Mouse (Mus musculus) MEL (cell line): ENCODE measurements around the gene Sh2d1b2. TPM values are rescaled to one million over a fixed set of nuclear protein-coding genes. Genes with fewer than 3 reads are reported as not detected.

Experiments
- DNase-seq: peaks from one replicate; pipeline ENCODE4 v3.0.0; 2011; ENCODE audit warnings: low read depth, low spot score
- H3K27ac ChIP-seq: 2 replicates; pipeline ENCODE4 v1.5.1; 2012; ENCODE audit warnings: low read depth, mild to moderate bottlenecking, control low read depth, low read length, moderate library complexity; ENCODE audit not compliant: control insufficient read depth
- H3K27me3 ChIP-seq, 2 experiments: fragments of 150-350 bp in 1 of 2; sonication (generic) in 1 of 2; 2 replicates each; pipeline ENCODE4 v1.6.1; 2012; ENCODE audit warnings: low read length in 2 of 2, mild to moderate bottlenecking in 2 of 2, improper control_type of control experiment in 1 of 2, moderate library complexity in 1 of 2; ENCODE audit not compliant: insufficient read depth in 2 of 2, control insufficient read depth in 1 of 2
- H3K36me3 ChIP-seq, 2 experiments: 2 replicates each; pipeline ENCODE4 v1.6.1; 2012 to 2014; ENCODE audit warnings: low read length in 2 of 2, improper control_type of control experiment in 1 of 2, inconsistent platforms in 1 of 2, mild to moderate bottlenecking in 1 of 2; ENCODE audit not compliant: insufficient read depth in 2 of 2, control insufficient read depth in 1 of 2
- H3K4me1 ChIP-seq, 2 experiments: fragments of 150-350 bp in 1 of 2; sonication (generic) in 1 of 2; 2 replicates each; pipeline ENCODE4 v1.6.1; 2012; ENCODE audit warnings: low read length in 2 of 2, improper control_type of control experiment in 1 of 2, mild to moderate bottlenecking in 1 of 2; ENCODE audit not compliant: insufficient read depth in 2 of 2, control insufficient read depth in 1 of 2
- H3K4me3 ChIP-seq, 2 experiments: fragments of 150-350 bp in 1 of 2; sonication (generic) in 1 of 2; 2 replicates each; pipeline ENCODE4 v1.5.1; 2012; ENCODE audit warnings: low read depth in 2 of 2, low read length in 2 of 2, mild to moderate bottlenecking in 2 of 2, moderate library complexity in 2 of 2, control low read depth in 1 of 2, improper control_type of control experiment in 1 of 2; ENCODE audit not compliant: control insufficient read depth in 1 of 2, insufficient read depth in 1 of 2
- H3K79me2 ChIP-seq: 2 replicates; pipeline ENCODE4 v1.6.1; 2012; ENCODE audit warnings: mild to moderate bottlenecking, low read length, moderate library complexity; ENCODE audit not compliant: control insufficient read depth, poor library complexity, insufficient read depth
- H3K9ac ChIP-seq: 2 replicates; pipeline ENCODE4 v1.6.1; 2012; ENCODE audit warnings: low read depth, mild to moderate bottlenecking, control low read depth, low read length, moderate library complexity; ENCODE audit not compliant: control insufficient read depth, poor library complexity, severe bottlenecking
- H3K9me3 ChIP-seq: fragments of 150-350 bp; sonication (generic); replicated peaks from 2 replicates; pipeline ENCODE4 v1.6.1; 2012; ENCODE audit warnings: mild to moderate bottlenecking, low read length, improper control_type of control experiment, moderate library complexity; ENCODE audit not compliant: insufficient read depth
- CTCF ChIP-seq, 3 experiments: IDR thresholded peaks in 2 of 3; conservative IDR thresholded peaks in 1 of 3; 2 replicates each; pipeline ENCODE4 v1.5.1; 2011 to 2012; ENCODE audit warnings: low read length in 3 of 3, low read depth in 2 of 3, mild to moderate bottlenecking in 2 of 3, improper control_type of control experiment in 1 of 3, inconsistent platforms in 1 of 3, mixed read lengths in 1 of 3, moderate library complexity in 1 of 3; ENCODE audit not compliant: control insufficient read depth in 1 of 3, insufficient read depth in 1 of 3, poor library complexity in 1 of 3, severe bottlenecking in 1 of 3
- E2F4 ChIP-seq: IDR thresholded peaks from 2 replicates; pipeline ENCODE4 v1.6.1; 2011; ENCODE audit warnings: low read depth, low read length, improper control_type of control experiment, borderline replicate concordance
- EP300 ChIP-seq, 2 experiments: IDR thresholded peaks; 2 replicates each; pipeline ENCODE4 v1.6.1; 2011; ENCODE audit warnings: improper control_type of control experiment in 2 of 2, low read length in 2 of 2, low read depth in 1 of 2, mild to moderate bottlenecking in 1 of 2
- ETS1 ChIP-seq: IDR thresholded peaks from 2 replicates; pipeline ENCODE4 v1.6.1; 2012; ENCODE audit warnings: low read depth, mild to moderate bottlenecking, inconsistent platforms, low read length, improper control_type of control experiment, moderate library complexity
- GABPA ChIP-seq: IDR thresholded peaks from 2 replicates; pipeline ENCODE4 v1.6.1; 2012; ENCODE audit warnings: low read depth, mild to moderate bottlenecking, inconsistent platforms, low read length, improper control_type of control experiment, moderate library complexity
- GATA1 ChIP-seq: IDR thresholded peaks from 2 replicates; pipeline ENCODE4 v1.6.1; 2011; ENCODE audit warnings: low read depth, low read length, improper control_type of control experiment
- HCFC1 ChIP-seq: IDR thresholded peaks from 2 replicates; pipeline ENCODE4 v1.6.1; 2012; ENCODE audit warnings: low read depth, mild to moderate bottlenecking, inconsistent platforms, low read length, improper control_type of control experiment, moderate library complexity
- JUND ChIP-seq: IDR thresholded peaks from 2 replicates; pipeline ENCODE4 v1.6.1; 2011; ENCODE audit warnings: low read depth, mild to moderate bottlenecking, improper control_type of control experiment, low read length
- MAX ChIP-seq: IDR thresholded peaks from 2 replicates; pipeline ENCODE4 v1.6.1; 2011; ENCODE audit warnings: low read length, improper control_type of control experiment
- MYB ChIP-seq: IDR thresholded peaks from 2 replicates; pipeline ENCODE4 v1.6.1; 2011; ENCODE audit warnings: mild to moderate bottlenecking, low read depth, low read length, improper control_type of control experiment
- MYC ChIP-seq: IDR thresholded peaks from 2 replicates; pipeline ENCODE4 v1.6.1; 2011; ENCODE audit warnings: low read depth, mild to moderate bottlenecking, low read length, improper control_type of control experiment, moderate library complexity
- NELFE ChIP-seq: IDR thresholded peaks from 2 replicates; pipeline ENCODE4 v1.6.1; 2011; ENCODE audit warnings: low read depth, low read length, improper control_type of control experiment
- NRF1 ChIP-seq: IDR thresholded peaks from 2 replicates; pipeline ENCODE4 v1.6.1; 2014; ENCODE audit warnings: low read depth, mild to moderate bottlenecking, inconsistent platforms, low read length, improper control_type of control experiment, moderate library complexity; ENCODE audit not compliant: poor library complexity, insufficient read depth, severe bottlenecking
- POLR2AphosphoS2 ChIP-seq: IDR thresholded peaks from 2 replicates; pipeline ENCODE4 v1.6.1; 2011; ENCODE audit warnings: low read length, improper control_type of control experiment
- RAD21 ChIP-seq: IDR thresholded peaks from 2 replicates; pipeline ENCODE4 v1.6.1; 2011; ENCODE audit warnings: mild to moderate bottlenecking, low read depth, low read length, improper control_type of control experiment
- SIN3A ChIP-seq: IDR thresholded peaks from 2 replicates; pipeline ENCODE4 v1.6.1; 2012; ENCODE audit warnings: low read length, improper control_type of control experiment, inconsistent platforms
- SMC3 ChIP-seq: IDR thresholded peaks from 2 replicates; pipeline ENCODE4 v1.6.1; 2011; ENCODE audit warnings: low read depth, low read length, improper control_type of control experiment
- TBP ChIP-seq: IDR thresholded peaks from 2 replicates; pipeline ENCODE4 v1.8.0; 2011; ENCODE audit warnings: low read depth, low read length, improper control_type of control experiment
- UBTF ChIP-seq: IDR thresholded peaks from 2 replicates; pipeline ENCODE4 v1.6.1; 2012; ENCODE audit warnings: low read depth, mild to moderate bottlenecking, inconsistent platforms, low read length, improper control_type of control experiment, moderate library complexity, borderline replicate concordance; ENCODE audit not compliant: insufficient read depth
- USF1 ChIP-seq: IDR thresholded peaks from 2 replicates; pipeline ENCODE4 v1.6.1; 2014; ENCODE audit warnings: low read depth, mild to moderate bottlenecking, inconsistent platforms, low read length, improper control_type of control experiment, moderate library complexity
- USF2 ChIP-seq, 2 experiments: IDR thresholded peaks; 2 replicates each; pipeline ENCODE4 v1.6.1; 2011 to 2012; ENCODE audit warnings: improper control_type of control experiment in 2 of 2, low read length in 2 of 2, borderline replicate concordance in 1 of 2, inconsistent platforms in 1 of 2, low read depth in 1 of 2, mild to moderate bottlenecking in 1 of 2; ENCODE audit not compliant: insufficient read depth in 1 of 2
- ZC3H11A ChIP-seq: IDR thresholded peaks from 2 replicates; pipeline ENCODE4 v1.6.1; 2012; ENCODE audit warnings: low read depth, mild to moderate bottlenecking, inconsistent platforms, low read length, improper control_type of control experiment
- ZMIZ1 ChIP-seq: IDR thresholded peaks from 2 replicates; pipeline ENCODE4 v1.6.1; 2012; ENCODE audit warnings: low read depth, mild to moderate bottlenecking, inconsistent platforms, low read length, improper control_type of control experiment, moderate library complexity
- polyA plus RNA-seq, 2 experiments: library from polyadenylated mRNA; stranded (reverse) in 1 of 2; unstranded in 1 of 2; fragments of >175 nt in 1 of 2; fragments of >200 nt in 1 of 2; gene quantifications; 2 replicates each; pipeline versions ENCODE4 v1.2.1 to v1.2.4; 2012; ENCODE audit warnings: low replicate concordance in 2 of 2, low read depth in 1 of 2; ENCODE audit not compliant: insufficient read length in 2 of 2, insufficient read depth in 1 of 2, missing spikeins in 1 of 2
- total RNA-seq: library from RNA; depleted of rRNA; stranded (reverse); fragments of 300-350 nt; gene quantifications from 2 replicates; pipeline ENCODE4 v1.2.3, GENCODE M21; 2012

Gene Sh2d1b2
- total and polyA plus RNA-seq, 3 experiments, result not detected

- H3K27ac ChIP-seq, result no peak overlapping the region
- peaks cover 3 to 5% of the 10 kb centered on the region in 2 experiments for H3K4me1 ChIP-seq
- H3K36me3 ChIP-seq, result peaks cover 0 to 10% of the 10 kb centered on the region in 2 experiments; a peak in 2 of 4 replicates
- peaks cover 1 to 3% of the 10 kb centered on the region in 2 experiments; a peak in 2 of 4 replicates for H3K27me3 ChIP-seq
- peaks cover 13% of the 10 kb centered on the region for H3K79me2 ChIP-seq
- H3K4me3 ChIP-seq, result no peak overlapping the region
- no peak overlapping the region for H3K9ac ChIP-seq
- H3K9me3 ChIP-seq, result no peaks in the 10 kb centered on the region
- peak; percentile 75 for DNase-seq
- TF ChIP-seq ZC3H11A (peak; percentile 60), RAD21 (peak; percentile 75), MYC (no peak), SMC3 (peak; percentile 82), CTCF (IDR thresholded peaks at IDR 0.05 in 2 of 3, conservative IDR thresholded peaks at IDR 0.05 in 1 of 3; ENCODE audit: control insufficient read depth in 1 of 3, insufficient read depth in 1 of 3, low read depth in 2 of 3, low read length in 3 of 3, poor library complexity in 1 of 3, severe bottlenecking in 1 of 3) (peak; percentile 33 to 81 (median 50); a peak in 5 of 6 replicates)
These were observed 14.3 kb upstream of the Sh2d1b2 start for GRCm38 (mm10) chr1:170218091-170218884.

- no peak overlapping the region for H3K27ac ChIP-seq
- no peak overlapping the region for H3K9ac ChIP-seq
- H3K4me3 ChIP-seq, result no peak overlapping the region
- peaks cover 4% of the 10 kb centered on the region in 2 experiments; a peak in 3 of 4 replicates for H3K27me3 ChIP-seq
- H3K9me3 ChIP-seq, result no peaks in the 10 kb centered on the region
- H3K79me2 ChIP-seq, result no peaks in the 10 kb centered on the region
- DNase-seq, result no peak
- H3K4me1 ChIP-seq, result peaks cover 0 to 2% of the 10 kb centered on the region in 2 experiments; a peak in 1 of 4 replicates
- H3K36me3 ChIP-seq, result peaks cover 0 to 6% of the 10 kb centered on the region in 2 experiments; a peak in 2 of 4 replicates
- TF ChIP-seq GATA1 (no peak), MYC (no peak), GABPA (no peak), USF1 (no peak), NELFE (no peak), ZMIZ1 (no peak)
These were observed 12.2 kb upstream of the Sh2d1b2 start for GRCm38 (mm10) chr1:170220351-170220750.

DNA sequence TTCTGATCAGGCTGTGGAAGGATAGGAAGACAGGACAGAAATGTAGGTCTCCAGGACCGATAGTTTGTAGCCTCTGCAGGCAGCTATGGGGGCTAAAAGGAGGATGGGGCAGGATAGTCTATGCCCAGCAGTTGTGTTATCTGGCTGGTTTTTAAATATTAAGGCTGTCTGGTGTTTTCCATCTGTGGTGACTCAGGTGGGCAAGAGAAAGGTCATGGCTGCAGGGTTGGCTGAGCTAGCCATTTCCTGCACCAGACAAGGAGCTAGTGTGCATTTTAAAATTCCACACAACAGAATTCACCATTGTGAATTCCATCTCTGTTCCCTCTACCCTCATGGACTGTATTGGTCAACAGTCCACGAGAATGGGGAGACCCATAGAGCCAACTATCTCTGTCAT lies 9.3 kb upstream of the Sh2d1b2 start:
- Histone ChIP-seq H3K36me3 (no peaks in the 10 kb centered on the region), H3K4me1 (no peaks in the 10 kb centered on the region), H3K27me3 (peaks cover 4% of the 10 kb centered on the region in 2 experiments; a peak in 3 of 4 replicates), H3K9me3 (no peaks in the 10 kb centered on the region), H3K9ac (no peak overlapping the region), H3K27ac (no peak overlapping the region), H3K4me3 (no peak overlapping the region), H3K79me2 (no peaks in the 10 kb centered on the region)
- DNase-seq, result no peak
- no peak for TF ChIP-seq USF1
- TF ChIP-seq UBTF, result no peak
- TF ChIP-seq USF2 (IDR thresholded peaks at IDR 0.05; ENCODE audit: borderline replicate concordance in 1 of 2, insufficient read depth in 1 of 2, low read depth in 1 of 2, low read length in 2 of 2), result no peak
- TF ChIP-seq E2F4, result no peak
- no peak for TF ChIP-seq EP300 (IDR thresholded peaks at IDR 0.05; ENCODE audit: low read depth in 1 of 2, low read length in 2 of 2)
- no peak for TF ChIP-seq SIN3A
- TF ChIP-seq MYB, result no peak
- TF ChIP-seq ETS1, result no peak
- no peak for TF ChIP-seq MYC
- TF ChIP-seq NELFE, result no peak
- no peak for TF ChIP-seq TBP
- TF ChIP-seq MAX, result no peak
- TF ChIP-seq POLR2AphosphoS2, result no peak
- no peak for TF ChIP-seq HCFC1
- TF ChIP-seq CTCF (IDR thresholded peaks at IDR 0.05 in 2 of 3, conservative IDR thresholded peaks at IDR 0.05 in 1 of 3; ENCODE audit: control insufficient read depth in 1 of 3, insufficient read depth in 1 of 3, low read depth in 2 of 3, low read length in 3 of 3, poor library complexity in 1 of 3, severe bottlenecking in 1 of 3), result no peak
- no peak for TF ChIP-seq JUND
- no peak for TF ChIP-seq NRF1
